Mouse (Mus musculus) kidney, postnatal 0 days (tissue): Measurements from ENCODE around the gene Epc2. TPM values are rescaled to one million over a fixed set of nuclear protein-coding genes. Genes with fewer than 3 reads are reported as not detected.

Experiments used
- ATAC-seq: fragments of 200-750 bp; cut with Nextera tagmentation; replicated peaks from 2 replicates; pipeline ENCODE4 v1.8.0; 2017; ENCODE audit warnings: low read depth, moderate number of reproducible peaks, moderate TSS enrichment, moderate library complexity; ENCODE audit not compliant: low FRiP score
- DNase-seq: peaks from one replicate; pipeline ENCODE4 v3.0.0-alpha.2; 2016; ENCODE audit warnings: low spot score
- H3K27ac ChIP-seq: fragments of 300-500 bp; sonication (generic); 2 replicates; pipeline ENCODE4 v1.5.1; 2014; ENCODE audit warnings: mild to moderate bottlenecking
- H3K27me3 ChIP-seq: fragments of 300-500 bp; sonication (generic); 2 replicates; pipeline ENCODE4 v1.6.1; 2014; ENCODE audit warnings: low read length, mixed read lengths; ENCODE audit not compliant: insufficient read depth
- H3K36me3 ChIP-seq: fragments of 300-500 bp; sonication (generic); 2 replicates; pipeline ENCODE4 v1.6.1; 2014; ENCODE audit warnings: low read length, mixed read lengths; ENCODE audit not compliant: insufficient read depth
- H3K4me1 ChIP-seq: fragments of 300-500 bp; sonication (generic); replicated peaks from 2 replicates; pipeline ENCODE4 v1.6.1; 2014; ENCODE audit warnings: antibody characterized with exemption, low read length, mixed read lengths; ENCODE audit not compliant: insufficient read depth
- H3K4me2 ChIP-seq: fragments of 300-500 bp; sonication (generic); 2 replicates; pipeline ENCODE4 v1.6.1; 2014; ENCODE audit warnings: mild to moderate bottlenecking, low read length, moderate library complexity, mixed read lengths
- H3K4me3 ChIP-seq: fragments of 300-500 bp; sonication (generic); replicated peaks from 2 replicates; pipeline ENCODE4 v1.5.1; 2014; ENCODE audit warnings: low read depth, low read length
- H3K9ac ChIP-seq: fragments of 300-500 bp; sonication (generic); 2 replicates; pipeline ENCODE4 v1.6.1; 2014; ENCODE audit warnings: low read depth, low read length
- H3K9me3 ChIP-seq: fragments of 300-500 bp; sonication (generic); replicated peaks from 2 replicates; pipeline ENCODE4 v1.6.1; 2016; ENCODE audit warnings: low read length, inconsistent platforms, mixed read lengths
- CTCF ChIP-seq: IDR thresholded peaks from 2 replicates; pipeline ENCODE4 v1.5.1; 2016; ENCODE audit warnings: antibody characterized with exemption, low read depth, mild to moderate bottlenecking, moderate library complexity
- WGBS: fragments of 180-500 bp; shearing (Covaris S2); extraction: QIAGEN DNeasy Blood & Tissue Kit; methylation state at CpG from one replicate; pipeline ENCODE4 v1.1.7; 2014; 5-methylcytosine and 5-hydroxymethylcytosine counted together
- polyA plus RNA-seq: library from polyadenylated mRNA; unstranded; fragments of >200 nt; fragmentation: Nextera tagmentation; extraction: Ambion mirVana; gene quantifications from 2 replicates; pipeline ENCODE4 v1.2.1, GENCODE M21; 2015

Gene Epc2
- polyA plus RNA-seq, 1 experiment from 2014 or later: 6.7 TPM

- TF ChIP-seq CTCF: no peak
- 85% methylated on average over 4 of the region's 4 CpGs for WGBS
- Histone ChIP-seq H3K9ac (no peak overlapping the region), H3K27me3 (no peaks in the 10 kb centered on the region), H3K27ac (no peak overlapping the region), H3K36me3 (peaks cover 6% of the 10 kb centered on the region; the same call in 1 of the 2 replicates), H3K4me2 (no peak overlapping the region), H3K4me1 (no peaks in the 10 kb centered on the region), H3K9me3 (no peaks in the 10 kb centered on the region), H3K4me3 (no peak overlapping the region)
- no peak for DNase-seq
- no peak for ATAC-seq
Measured at GRCm38 (mm10) chr2:49557339-49557738, 106.1 kb downstream of the Epc2 start.

DNA sequence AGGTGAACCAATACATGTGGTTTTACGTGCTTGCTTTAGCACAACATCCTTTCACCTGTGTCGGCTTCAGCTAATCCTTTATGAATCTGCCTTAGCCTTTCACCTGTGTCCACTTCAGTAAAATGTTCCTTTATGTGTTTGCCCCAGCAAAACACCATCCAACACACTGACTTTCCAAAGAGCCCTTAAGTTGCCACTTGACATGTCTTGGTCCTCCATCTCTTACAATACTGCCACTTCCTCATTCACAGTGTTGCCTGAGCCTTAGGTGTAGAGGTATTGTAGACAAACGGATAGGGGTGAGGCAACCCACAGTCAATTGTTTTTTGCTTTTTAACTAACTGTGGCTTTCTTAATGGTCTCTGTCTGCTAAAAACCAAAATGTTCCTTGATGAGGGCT, 107.1 kb downstream of the Epc2 start:
- DNase-seq: no peak
- ATAC-seq: no peak
- Histone ChIP-seq H3K4me2 (no peak overlapping the region), H3K9ac (no peak overlapping the region), H3K27me3 (no peaks in the 10 kb centered on the region), H3K9me3 (no peaks in the 10 kb centered on the region), H3K27ac (no peak overlapping the region), H3K4me3 (no peak overlapping the region), H3K4me1 (no peaks in the 10 kb centered on the region), H3K36me3 (peaks cover 6% of the 10 kb centered on the region; the same call in 1 of the 2 replicates)
- TF ChIP-seq CTCF: no peak
- WGBS: 91% methylated on average over 3 of the region's 3 CpGs

- Histone ChIP-seq H3K4me1 (no peaks in the 10 kb centered on the region), H3K9ac (no peak overlapping the region), H3K9me3 (no peaks in the 10 kb centered on the region), H3K4me2 (no peak overlapping the region), H3K27me3 (no peaks in the 10 kb centered on the region), H3K4me3 (no peak overlapping the region), H3K36me3 (no peaks in the 10 kb centered on the region), H3K27ac (no peak overlapping the region)
- no peak for ATAC-seq
- DNase-seq: no peak
- no peak for TF ChIP-seq CTCF
- 83% methylated on average over 10 of the region's 10 CpGs for WGBS
Measured at GRCm38 (mm10) chr2:49562688-49563350, 111.5 kb downstream of the Epc2 start.

DNA sequence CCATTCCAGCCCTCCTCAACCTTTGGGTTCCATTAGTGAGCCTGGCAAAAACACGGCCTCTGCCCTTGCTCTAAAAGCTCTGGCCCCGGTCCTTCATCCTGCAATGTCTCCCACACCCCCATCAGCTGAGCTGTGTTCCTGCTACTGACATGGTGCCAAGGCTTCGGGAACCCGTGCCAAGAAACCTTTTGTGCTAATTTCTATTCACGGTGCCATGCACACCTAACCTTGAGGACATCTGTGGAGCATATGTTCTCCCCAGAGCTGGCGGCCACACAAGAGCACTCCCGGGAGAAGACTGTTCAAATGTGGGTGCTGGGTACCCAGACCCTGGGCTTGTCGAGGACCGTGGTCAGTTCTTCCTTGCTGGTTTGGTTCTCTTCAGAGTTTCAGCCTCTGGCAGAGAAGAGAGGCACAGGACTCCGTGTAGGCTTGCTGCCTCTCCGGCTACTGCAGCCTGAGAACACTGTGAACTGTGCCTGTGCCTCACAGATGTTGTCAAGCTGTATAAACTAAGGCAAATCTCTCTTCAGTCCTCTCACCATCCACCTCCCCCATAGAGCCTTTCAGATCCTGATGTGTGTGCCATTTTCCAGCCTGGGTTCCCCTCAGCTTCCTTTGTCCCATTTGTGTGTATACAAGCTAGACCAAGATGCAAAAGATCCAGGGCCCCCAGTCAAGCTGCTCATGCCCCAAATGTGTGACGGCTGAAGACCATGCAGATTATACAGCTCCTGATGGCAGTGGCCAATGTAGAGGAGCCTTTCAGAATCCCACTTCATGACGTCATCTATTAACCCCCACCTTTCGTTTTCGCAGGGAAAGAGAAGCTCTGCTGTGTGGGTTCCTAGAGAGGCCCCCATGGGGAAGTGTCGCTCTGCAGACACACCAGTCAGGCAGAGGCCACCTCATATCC, 118.8 kb downstream of the Epc2 start:
- no peak overlapping the region for H3K9ac ChIP-seq
- H3K27ac ChIP-seq: no peak overlapping the region
- peaks cover 10% of the 10 kb centered on the region; the same call in 1 of the 2 replicates for H3K4me1 ChIP-seq
- no peak for TF ChIP-seq CTCF
- no peak overlapping the region for H3K4me2 ChIP-seq
- H3K4me3 ChIP-seq: no peak overlapping the region
- WGBS: 57% methylated on average over 16 of the region's 16 CpGs
- H3K27me3 ChIP-seq: no peaks in the 10 kb centered on the region
- no peaks in the 10 kb centered on the region for H3K9me3 ChIP-seq
- no peak for ATAC-seq
- no peaks in the 10 kb centered on the region for H3K36me3 ChIP-seq
- DNase-seq: no peak

DNA sequence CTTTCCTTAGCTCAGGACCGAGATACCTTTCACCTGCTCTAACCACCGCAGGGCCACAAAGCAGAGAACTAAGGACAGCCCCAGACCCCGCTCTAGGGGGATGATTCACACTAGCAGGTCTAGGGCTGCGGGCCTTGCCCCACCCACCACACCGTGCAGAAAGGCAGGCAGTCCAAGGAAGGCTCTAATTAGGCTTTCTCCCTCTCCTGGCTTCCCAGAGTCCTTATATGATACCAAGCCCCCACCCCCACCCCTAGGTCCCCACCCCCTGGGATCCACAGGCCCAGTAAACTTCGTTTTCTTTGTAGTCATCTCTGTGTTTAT, 119.5 kb downstream of the Epc2 start:
- no peak overlapping the region for H3K27ac ChIP-seq
- no peak for TF ChIP-seq CTCF
- 28% methylated on average over 6 of the region's 6 CpGs for WGBS
- H3K9me3 ChIP-seq: no peaks in the 10 kb centered on the region
- no peak overlapping the region for H3K4me2 ChIP-seq
- no peaks in the 10 kb centered on the region for H3K27me3 ChIP-seq
- H3K36me3 ChIP-seq: no peaks in the 10 kb centered on the region
- no peak overlapping the region for H3K4me3 ChIP-seq
- peaks cover 10% of the 10 kb centered on the region; the same call in 1 of the 2 replicates for H3K4me1 ChIP-seq
- DNase-seq (no peak), ATAC-seq (peak; percentile 55)
- no peak overlapping the region for H3K9ac ChIP-seq

- H3K27ac ChIP-seq: no peak overlapping the region
- DNase-seq: peak; percentile 76
- H3K9me3 ChIP-seq: no peaks in the 10 kb centered on the region
- TF ChIP-seq CTCF: no peak
- WGBS: 39% methylated on average over 11 of the region's 11 CpGs
- H3K4me3 ChIP-seq: peak overlapping the region; percentile 16
- peak; percentile 74; the same call in 1 of the 2 replicates for ATAC-seq
- no peaks in the 10 kb centered on the region for H3K27me3 ChIP-seq
- H3K36me3 ChIP-seq: no peaks in the 10 kb centered on the region
- H3K9ac ChIP-seq: no peak overlapping the region
- H3K4me2 ChIP-seq: peak overlapping the region; percentile 49
- H3K4me1 ChIP-seq: peaks cover 10% of the 10 kb centered on the region; the same call in 1 of the 2 replicates
Measured at GRCm38 (mm10) chr2:49571159-49571920, 120.1 kb downstream of the Epc2 start.
